Mouse (Mus musculus) kidney, adult 2 months (tissue): ENCODE data around the gene Elmo1.

Experiments used
- CTCF ChIP-seq: fragments of 200-500 bp; conservative IDR thresholded peaks from 2 replicates; pipeline ENCODE4 v1.5.1; 2011; ENCODE audit warnings: low read depth, mild to moderate bottlenecking, control low read depth, low read length, moderate library complexity, mixed read lengths; ENCODE audit not compliant: insufficient read depth, insufficient read length
- POLR2A ChIP-seq: fragments of 200-500 bp; IDR thresholded peaks from one replicate; pipeline ENCODE4 v1.6.1; 2011; ENCODE audit warnings: low read depth, low read length, control low read depth

- no peak for TF ChIP-seq CTCF
- no peak for TF ChIP-seq POLR2A
Observed at GRCm38 (mm10) chr13:20117691-20118090, 27.3 kb downstream of the Elmo1 start.
